Mouse (Mus musculus) olfactory bulb, adult 2 months (tissue): Measurements from ENCODE around the gene Nlrp4a.
"Not testable (repeated sequence)": the region's sequence is repeated elsewhere in the genome, so short reads cannot be mapped to it uniquely, and the experiment has no call there.

Experiments used
- CTCF ChIP-seq: fragments of 200-500 bp; IDR thresholded peaks from 2 replicates; pipeline ENCODE4 v1.5.1; 2012; ENCODE audit warnings: low read depth, mild to moderate bottlenecking, low read length, moderate library complexity; ENCODE audit not compliant: insufficient read depth
- POLR2A ChIP-seq: fragments of 200-500 bp; IDR thresholded peaks from 2 replicates; pipeline ENCODE4 v1.6.1; 2012; ENCODE audit warnings: mild to moderate bottlenecking, low read depth, low read length, moderate library complexity; ENCODE audit not compliant: insufficient read depth

DNA sequence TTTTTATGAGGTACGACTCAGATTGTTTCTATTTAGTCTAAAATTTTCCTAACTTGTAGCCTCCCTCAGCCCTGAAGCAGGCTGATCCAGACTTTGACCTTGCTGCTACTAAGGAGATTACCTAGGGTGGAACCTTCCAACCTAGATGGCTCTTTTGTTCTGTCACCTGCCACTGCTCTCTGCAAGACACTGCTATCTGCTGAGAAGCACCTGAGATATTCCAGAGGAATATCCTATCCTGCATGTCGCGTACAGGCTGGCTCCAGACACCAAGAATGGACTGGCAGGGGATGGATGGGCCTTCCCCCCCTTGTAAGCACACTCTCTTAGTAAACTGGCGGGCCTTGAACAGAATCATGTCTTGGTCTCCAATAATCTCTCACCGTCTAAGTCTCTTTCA lies 48.2 kb upstream of the Nlrp4a start:
- TF ChIP-seq CTCF, POLR2A: not testable (repeated sequence)
